Mouse (Mus musculus): ENCODE results near the gene Supt3.

DNA sequence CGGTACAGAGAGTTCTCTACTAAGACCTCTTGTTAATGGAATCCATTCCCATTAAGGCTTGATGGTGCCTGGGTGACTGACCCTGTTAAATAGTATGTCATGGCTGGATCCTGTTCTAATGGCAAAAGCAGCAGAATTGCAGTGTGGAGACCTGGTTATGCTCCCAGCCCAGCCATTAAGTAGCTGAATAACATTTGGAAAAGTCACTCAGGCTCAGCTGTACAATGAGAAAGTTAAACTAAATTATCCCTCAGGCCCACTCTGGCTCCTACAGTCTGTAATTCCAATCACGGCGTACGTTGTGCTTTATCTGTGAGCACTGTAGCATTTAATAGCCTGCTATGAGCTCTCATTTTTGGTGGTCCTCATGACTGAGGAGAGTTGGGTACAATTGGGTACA lies 300.0 kb downstream of the Supt3 start:
- no peak for TF ChIP-seq CTCF (IDR thresholded peaks at IDR 0.05; ENCODE audit: borderline replicate concordance, extremely low read depth, insufficient read depth, insufficient read length)
- TF ChIP-seq POLR2A (IDR thresholded peaks at IDR 0.05; ENCODE audit: borderline replicate concordance, extremely low read depth, insufficient read depth, insufficient read length, poor library complexity, severe bottlenecking) = no peak
